Mouse (Mus musculus): ENCODE results near the gene Ubap2.

- TF ChIP-seq CTCF (conservative IDR thresholded peaks at IDR 0.05; ENCODE audit: insufficient read depth, insufficient read length, low read depth, low read length) (no peak), POLR2A (IDR thresholded peaks at IDR 0.05; ENCODE audit: low read depth, low read length) (no peak)
Observed at GRCm38 (mm10) chr4:41320971-41321370, 46.0 kb upstream of the Ubap2 start.

Data from kidney, adult 2 months (tissue).